Mouse (Mus musculus): ENCODE data around the gene Creb5.

- TF ChIP-seq CTCF (IDR thresholded peaks at IDR 0.05; ENCODE audit: control insufficient read depth, insufficient read depth, insufficient read length), result no peak
- TF ChIP-seq MYOG (IDR thresholded peaks at IDR 0.05; ENCODE audit: control insufficient read depth, extremely low read depth, insufficient read length), result no peak
- no peak for TF ChIP-seq MAX (IDR thresholded peaks at IDR 0.05)
These were observed 356.4 kb downstream of the Creb5 start for GRCm38 (mm10) chr6:53643481-53643880.
